Mouse (Mus musculus) myocyte (in vitro differentiated cells): ENCODE data around the gene BC107364.
"Not testable (repeated sequence)": the region's sequence is repeated elsewhere in the genome, so short reads cannot be mapped to it uniquely, and the experiment has no call there.

Experiments
- CEBPB ChIP-seq: IDR thresholded peaks from 2 replicates; pipeline ENCODE4 v1.6.1; 2011; ENCODE audit warnings: mild to moderate bottlenecking, moderate library complexity; ENCODE audit not compliant: poor library complexity, insufficient read depth, severe bottlenecking
- POLR2A ChIP-seq: IDR thresholded peaks from one replicate; pipeline ENCODE4 v1.6.1; 2011; ENCODE audit warnings: low read depth, mild to moderate bottlenecking, control low read depth, moderate library complexity; ENCODE audit not compliant: insufficient read length
- TCF12 ChIP-seq: IDR thresholded peaks from one replicate; pipeline ENCODE4 v1.6.1; 2011; ENCODE audit warnings: mild to moderate bottlenecking, control low read depth; ENCODE audit not compliant: poor library complexity, insufficient read depth, severe bottlenecking
- USF1 ChIP-seq: IDR thresholded peaks from one replicate; pipeline ENCODE4 v1.6.1; 2011; ENCODE audit warnings: low read depth, mild to moderate bottlenecking, control low read depth, moderate library complexity

GRCm38 (mm10) chr3:96459757-96460567 lies 7.9 kb upstream of the BC107364 start:
- not testable (repeated sequence) for TF ChIP-seq USF1, POLR2A, TCF12, CEBPB
